Mouse (Mus musculus) embryo, embryonic 10.5 days (tissue): ENCODE results near the gene Tssk1.

Source experiments
- DNase-seq: peaks from one replicate; pipeline ENCODE4 v3.0.0-alpha.2; 2015; ENCODE audit warnings: low spot score

Gene Tssk1

DNA sequence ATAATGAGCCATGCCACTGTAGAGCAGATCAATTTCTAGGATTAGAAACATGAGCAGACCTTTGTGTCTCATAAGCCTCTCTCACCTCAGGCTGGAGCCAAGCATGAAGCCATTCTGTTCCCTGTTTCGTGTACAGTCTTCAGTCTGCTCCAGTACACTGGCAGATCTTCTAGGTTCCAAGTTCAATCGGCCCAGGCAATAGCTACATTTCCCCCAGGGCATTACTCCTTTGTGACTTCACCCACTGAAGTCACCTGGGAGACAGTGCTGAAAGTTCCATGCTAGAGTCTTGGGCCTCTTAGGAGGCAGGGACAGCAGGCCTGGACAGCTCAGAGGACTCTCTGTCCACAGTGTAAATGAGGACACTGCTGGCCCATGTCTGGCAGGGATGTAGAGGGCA, at the start of gene Tssk1:
Tssk1 (plus strand) TSS at position 301 of the 400 bp plus-strand sequence.
- DNase-seq = no peak

DNA sequence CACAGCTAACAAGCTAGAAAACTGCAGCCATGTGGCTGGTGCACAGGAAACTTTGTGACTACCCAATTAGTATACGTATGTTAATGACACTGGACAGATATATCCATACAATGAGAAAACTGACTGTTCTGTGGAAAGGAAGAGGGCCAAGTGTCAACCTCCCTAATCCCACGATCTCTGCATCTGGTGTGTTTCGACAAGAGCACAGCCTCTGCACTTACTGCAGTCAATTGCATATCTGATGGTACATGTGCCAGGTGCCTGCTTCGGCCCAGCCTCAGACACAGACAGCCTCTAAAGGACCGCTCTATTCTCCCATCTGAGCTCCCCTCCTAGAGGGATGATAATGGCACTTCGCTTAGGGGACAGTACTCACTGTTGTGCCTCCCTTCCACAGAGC, 45.6 kb upstream of the Tssk1 start:
- DNase-seq = no peak

DNA sequence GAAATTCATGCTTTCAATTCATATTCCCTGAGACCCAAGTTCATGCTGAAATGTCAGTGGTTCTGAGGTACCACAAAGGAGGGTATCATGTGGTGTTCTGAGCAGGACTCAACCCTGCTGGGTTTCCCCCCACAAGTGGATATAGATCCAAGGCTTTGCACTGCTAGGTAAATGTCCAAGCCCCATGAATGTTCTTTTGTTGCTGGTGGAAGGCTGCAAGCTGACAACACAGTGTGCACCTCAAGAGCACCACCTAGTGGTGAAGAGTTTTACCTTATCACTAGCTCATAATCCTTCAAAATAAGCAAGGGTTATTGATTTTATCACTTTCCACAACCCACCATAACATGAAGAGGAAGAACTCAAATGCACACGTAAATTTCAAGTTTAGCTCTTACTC, 45.1 kb upstream of the Tssk1 start:
- DNase-seq = peak; percentile 84

DNA sequence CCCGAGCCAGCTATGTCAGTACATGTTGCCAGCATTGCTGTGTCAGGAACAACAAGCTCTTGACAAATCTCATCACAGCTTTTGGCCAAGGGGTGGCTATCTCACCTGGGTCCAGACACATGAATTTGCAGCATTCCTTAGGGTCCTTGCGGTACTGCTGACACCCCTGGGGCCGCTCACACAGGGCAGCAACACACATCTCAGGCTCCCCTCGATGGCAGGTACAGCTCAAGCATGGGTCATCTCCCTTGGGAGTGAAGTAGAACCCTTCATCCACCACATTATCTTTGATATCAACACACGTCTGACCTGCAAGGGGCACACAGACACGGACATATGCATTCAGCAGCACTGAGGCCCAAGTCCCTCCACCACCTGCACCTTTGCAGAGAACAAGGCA, 44.5 kb upstream of the Tssk1 start:
- DNase-seq = no peak

DNA sequence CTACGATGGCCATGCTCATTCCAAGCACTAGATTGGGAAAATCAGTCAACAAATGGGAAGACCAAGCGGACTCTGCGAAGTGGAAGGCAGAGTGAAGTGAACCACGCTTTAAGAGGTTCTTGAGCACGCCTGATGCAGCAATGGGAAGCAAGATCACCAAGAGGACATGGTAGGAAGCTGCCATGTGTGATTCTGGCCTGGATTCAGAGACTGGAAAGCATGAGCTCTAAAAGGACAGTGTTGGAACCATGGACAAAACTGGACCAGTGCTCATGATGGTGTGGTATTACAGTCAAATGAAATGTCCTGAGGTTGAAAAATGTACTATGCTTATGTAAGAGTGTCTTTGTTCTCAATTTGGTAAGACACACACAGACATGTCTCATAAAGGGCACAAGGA, 42.7 kb upstream of the Tssk1 start:
- no peak for DNase-seq

DNA sequence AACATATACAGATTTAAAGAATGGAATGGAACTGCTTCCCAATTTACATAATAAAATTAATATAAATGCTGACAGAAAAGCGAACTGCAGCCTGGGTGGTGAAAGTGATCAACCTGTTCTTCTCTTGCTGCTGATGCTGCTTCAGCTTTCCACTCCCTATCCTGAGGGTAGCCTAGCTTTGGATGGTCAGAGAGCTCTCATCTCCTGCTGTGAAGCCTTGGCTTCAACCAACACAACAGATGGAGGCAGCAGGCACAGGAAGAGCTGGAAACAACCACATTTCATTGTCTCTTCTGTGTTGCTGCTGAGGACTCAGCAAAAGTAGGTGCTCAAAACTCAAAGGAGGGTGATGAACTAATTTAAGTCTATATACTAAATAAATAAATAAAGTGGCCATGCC, 42.2 kb upstream of the Tssk1 start:
- no peak for DNase-seq

DNA sequence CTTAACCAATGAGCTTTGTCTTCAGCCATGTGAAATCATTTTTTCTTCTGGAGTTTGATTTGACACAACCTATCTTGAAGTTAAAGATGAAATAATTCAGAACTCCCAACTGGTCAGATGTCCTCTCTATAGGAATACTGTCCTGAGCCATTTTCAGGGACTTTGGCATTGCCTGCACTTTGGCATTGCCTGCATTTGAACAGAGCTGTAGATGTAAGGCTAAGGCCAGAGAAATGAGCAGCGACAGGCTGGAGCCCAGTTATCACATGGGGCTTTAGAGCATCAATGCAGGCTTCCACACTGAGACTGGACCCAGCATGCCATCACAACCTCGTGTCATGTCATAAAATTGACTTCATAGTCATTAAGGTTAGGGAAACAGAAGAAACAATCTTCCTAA, 40.8 kb upstream of the Tssk1 start:
- no peak for DNase-seq

DNA sequence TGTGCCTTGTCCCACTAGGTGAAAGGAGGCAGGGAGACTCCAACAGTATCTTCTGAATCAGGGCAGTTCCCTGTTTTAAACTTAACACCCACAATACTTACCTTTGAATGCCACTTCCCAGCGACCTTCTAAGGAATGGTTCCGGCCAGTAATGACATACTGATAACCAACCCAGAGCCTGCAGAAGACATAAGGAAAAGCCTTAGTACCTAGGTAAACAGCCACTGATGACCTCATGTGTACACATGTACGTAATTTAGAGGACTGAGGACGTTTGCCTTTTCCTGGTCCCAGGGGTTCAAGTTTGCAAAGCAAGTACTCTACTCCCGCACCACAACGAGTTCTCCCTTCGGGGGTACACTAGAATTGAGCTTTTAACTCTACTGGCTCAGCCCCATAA, 36.9 kb upstream of the Tssk1 start:
- DNase-seq = no peak

DNA sequence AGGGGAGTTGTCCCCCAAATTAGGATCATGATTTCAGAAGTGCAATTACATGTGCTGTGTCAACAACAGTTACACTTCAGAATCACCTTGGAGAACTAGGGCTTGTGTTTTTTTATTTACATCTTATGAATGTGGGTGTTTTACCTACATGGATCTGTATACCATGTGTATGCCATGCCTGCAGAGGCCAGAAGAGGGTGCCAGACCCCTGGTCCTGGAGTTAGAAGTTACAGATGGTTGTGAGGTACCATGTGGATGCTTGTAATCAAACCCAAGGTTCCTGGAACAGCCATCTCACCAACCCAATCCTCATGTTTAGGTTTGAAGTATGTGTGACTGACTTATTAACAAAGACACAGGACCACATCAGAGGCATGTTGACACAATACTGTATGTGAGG, 35.4 kb upstream of the Tssk1 start:
- DNase-seq = peak; percentile 40

DNA sequence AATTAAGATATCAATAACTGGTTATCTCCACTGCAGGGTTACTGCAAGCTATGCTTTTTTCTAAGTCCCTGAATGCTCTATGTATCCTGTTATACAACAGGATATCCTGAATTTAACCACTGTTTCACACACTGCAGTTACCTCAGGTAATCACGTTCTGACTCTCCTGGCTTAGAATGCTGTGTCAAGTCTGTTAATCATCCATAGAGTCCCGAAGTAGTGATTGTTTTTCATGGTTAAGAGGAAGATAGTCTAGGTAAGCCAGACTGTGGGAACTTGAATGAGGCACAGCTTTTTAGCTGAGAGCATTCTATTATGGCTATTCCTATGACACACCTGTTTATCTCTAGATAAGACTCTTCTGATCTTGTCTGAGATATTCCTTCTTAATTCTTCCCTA, 28.7 kb upstream of the Tssk1 start:
- no peak for DNase-seq

DNA sequence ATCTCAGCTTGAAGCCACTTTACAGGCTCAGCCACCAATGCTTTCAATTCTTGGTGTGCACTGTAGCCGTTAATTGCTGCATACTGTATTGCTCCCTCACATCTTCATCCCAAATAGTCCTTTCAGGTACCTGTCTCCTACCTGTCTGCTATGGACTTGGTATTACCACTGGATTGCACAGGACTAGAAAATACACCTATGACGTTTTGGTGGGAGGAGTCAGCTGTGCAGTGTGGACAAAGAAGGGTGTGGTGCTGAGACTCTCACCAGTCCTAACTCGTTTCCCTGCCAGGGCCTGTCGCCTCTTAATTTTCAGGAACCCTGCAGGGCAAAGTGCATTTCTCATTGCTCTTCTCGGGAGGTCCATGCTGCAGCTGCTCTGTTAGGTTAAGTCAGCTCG, 28.3 kb upstream of the Tssk1 start:
- no peak for DNase-seq

DNA sequence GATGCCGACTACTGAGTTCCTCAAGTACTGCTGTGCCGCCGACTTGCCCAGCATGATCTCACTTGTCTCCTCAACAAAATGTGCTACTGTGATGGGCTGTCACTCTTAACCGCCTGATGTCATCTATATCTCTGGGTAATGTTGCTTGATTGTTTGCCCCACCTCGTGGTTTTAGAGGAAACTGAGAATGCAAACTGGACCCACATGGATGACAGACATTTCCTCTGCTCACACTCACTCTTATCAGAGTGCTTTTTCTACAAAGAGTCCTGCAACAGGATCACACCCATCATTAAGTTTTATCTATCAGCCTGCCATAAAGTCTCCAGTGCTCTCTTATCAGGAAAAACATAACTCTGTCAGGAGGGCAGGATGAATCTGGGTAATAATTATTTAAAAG, 22.8 kb upstream of the Tssk1 start:
- DNase-seq = no peak

DNA sequence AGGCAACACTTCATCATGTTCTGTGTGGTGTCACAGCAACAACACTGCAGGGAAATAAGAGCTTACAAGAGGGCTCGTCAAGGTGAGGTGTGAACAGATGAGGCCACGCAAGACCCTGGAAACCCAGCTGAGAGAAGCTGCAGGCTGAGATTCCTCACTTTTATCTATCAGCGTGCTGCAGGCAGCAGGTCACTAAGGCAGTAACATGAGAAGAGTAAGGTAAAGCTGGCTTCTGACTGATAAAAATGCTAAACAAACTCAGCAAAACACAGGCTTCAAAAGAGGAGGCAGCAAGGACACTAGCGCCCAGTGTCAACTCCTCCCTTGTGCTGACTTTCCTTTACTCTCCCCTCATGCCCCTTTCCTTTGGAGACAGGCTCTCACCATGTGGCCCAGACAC, 21.0 kb upstream of the Tssk1 start:
- DNase-seq = no peak

DNA sequence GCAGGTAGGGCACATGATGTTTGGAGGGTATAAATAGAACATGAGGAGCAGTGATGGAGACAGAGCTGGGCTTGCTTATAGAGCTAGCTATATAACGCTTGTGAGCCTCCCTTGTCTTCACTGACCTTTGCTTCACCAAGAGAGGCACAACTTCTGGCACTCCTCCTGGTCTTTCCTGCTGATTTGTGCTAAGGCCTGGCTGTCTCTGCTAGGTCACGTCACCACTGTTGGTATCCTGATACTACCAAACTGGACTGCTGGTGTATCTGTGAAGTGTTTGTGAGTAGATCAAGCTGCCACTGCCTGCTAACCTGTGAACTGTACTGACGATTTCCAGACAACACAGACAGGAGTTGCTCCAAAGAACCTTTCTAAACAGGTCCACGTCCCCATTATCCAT, 18.8 kb upstream of the Tssk1 start:
- no peak for DNase-seq

DNA sequence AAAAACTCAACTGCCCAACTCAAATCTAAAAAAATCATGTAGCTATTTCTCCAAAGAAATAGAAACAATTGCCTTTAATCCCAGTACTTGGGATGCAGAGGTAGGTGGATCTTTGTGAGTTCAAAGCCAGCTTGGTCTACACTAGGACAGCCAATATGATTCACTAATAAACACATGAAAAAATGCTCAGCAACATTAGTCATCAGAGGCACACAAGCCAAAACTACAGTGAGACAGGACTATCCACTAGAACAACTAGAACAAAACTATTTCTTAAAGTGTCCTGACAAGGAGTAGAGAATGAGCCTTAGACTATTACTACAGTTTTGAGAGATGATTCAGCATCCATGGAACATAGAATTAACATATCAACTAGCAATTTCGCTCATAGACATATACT, 17.9 kb upstream of the Tssk1 start:
- DNase-seq = no peak

DNA sequence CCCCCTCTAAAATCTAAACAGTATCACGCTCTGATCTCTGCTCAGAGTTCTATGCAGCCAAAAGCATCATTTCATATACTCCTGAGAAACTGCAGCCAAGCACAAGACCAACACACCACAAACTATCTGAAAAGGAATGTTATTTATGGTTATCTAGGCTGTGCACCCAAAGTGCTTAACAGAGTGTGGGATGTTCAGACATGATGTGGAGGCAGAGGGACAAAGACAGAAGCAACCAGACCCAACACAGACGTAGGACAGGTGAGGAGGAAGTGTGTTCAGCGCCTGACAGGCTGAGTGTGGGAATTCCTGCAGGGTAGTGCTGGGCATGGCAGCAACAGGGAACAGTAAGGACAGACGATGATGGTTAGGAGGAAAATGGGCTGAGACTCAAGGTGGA, 14.5 kb upstream of the Tssk1 start:
- DNase-seq = no peak

DNA sequence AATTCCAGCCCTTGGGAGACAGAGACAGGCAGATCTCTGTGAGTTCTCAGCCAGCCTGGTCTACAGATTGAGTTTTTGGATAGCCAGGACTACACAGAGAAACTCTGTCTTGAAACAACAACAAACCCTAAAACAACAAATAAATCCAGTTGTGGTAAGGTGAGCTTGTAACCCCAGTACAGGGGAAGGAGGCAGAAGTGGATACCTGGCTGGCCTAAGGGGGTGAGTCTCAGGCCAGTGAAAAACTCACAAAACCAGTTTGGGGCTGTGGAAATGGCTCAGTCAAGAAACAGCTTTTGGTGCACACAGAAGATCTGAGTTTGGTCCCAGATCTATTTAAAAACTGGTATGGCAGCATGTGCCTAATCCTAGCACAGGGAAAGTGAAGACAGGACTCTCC, 11.8 kb upstream of the Tssk1 start:
- no peak for DNase-seq

DNA sequence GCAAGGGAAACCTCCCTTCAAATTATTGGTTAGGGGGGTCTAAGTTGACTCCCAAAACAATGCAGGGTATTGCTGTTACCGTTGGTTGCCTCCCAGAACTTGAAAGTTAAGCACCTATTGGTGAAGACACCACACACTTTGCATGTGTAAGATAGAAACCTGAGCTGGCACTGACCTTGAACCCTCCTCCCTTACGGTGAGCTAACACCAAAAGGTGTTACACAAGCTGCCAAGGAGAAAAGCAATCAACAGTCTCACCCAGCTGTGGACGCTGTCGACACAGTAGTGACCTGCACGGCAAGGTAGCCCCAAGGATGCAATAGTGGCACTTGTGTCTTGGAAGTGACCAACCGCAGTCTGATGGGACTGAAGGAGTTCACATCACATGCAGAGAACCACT, 9.9 kb upstream of the Tssk1 start:
- DNase-seq = no peak

DNA sequence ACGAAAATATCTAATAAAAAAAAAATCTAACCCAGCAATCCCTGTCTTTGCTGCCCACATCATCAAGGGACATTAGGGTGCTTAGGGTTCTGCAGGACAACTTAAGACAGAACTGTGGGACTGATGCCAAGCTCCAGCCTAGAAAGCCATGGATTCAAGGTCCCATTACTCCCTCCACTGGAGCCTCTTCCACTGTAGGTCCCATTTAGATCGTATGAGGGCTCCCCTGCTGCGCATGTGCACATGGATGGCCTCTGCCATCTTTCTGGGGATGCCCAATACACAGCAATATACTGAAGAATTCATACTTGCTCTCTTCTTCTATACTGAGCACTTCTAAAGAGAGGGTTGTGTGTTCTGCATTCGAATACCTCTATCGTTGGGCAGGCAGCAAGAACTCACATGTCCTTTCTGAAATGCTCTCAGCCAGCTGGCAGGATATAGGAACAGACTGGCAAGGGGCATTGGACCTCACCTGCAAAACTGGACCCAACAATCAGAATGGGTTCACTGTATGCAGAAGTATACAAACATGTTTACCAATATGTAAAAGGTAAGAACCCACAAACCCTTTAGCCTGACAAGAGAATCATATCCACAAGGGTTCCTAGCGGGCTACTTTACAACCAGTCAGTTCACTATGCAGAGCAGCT, 4.2 kb upstream of the Tssk1 start:
- DNase-seq = no peak

DNA sequence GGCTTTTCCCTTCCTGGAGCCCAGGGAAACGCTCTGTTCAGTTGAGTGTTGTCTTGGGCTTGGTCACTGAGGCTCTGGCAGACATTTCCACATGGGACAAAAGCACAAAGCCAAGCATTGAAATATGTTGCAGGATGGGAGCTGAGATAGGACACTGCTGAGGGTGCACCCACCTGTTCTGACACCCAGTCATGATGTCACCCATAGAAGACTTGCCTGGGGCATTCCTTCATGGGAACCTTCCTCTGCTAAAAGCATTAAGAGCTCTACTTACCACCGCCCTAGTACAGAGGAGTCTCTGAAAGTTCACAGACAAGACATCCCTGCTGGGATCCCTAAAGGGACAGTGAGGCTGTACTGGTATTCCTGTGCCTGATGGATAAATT, 3.7 kb upstream of the Tssk1 start:
- no peak for DNase-seq

DNA sequence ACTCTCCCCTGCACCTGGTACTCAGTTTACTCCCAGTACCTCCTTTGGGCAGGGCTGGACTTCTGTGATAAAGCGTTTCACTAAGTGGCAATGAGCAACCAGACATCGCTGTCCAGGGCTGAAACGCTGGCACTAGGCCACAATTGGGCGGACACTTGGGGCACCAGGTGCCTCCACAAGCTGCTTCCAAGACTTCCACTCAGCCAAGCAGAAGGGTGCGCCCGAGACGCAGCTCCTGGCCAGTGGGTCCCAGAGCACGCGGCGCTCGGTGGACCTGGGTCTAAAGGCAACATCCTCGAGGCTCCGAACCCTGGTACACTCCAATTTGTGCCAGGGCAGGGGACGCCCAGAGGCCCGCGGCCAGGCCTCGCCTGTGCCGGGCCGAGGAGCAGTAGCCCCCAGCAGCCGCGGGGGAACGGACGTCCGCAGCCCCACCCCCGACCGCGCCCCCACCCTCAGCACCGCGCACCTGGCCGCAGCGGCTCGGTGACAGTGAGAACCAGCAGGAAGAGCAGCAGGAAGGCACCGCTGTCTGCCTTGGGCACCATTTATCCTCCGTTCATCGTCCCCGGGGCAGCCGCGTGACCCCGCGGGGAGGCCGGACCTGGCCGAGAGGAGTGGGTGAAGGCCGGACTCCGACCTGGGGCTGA, 3.0 kb upstream of the Tssk1 start:
- DNase-seq = peak; percentile 46

DNA sequence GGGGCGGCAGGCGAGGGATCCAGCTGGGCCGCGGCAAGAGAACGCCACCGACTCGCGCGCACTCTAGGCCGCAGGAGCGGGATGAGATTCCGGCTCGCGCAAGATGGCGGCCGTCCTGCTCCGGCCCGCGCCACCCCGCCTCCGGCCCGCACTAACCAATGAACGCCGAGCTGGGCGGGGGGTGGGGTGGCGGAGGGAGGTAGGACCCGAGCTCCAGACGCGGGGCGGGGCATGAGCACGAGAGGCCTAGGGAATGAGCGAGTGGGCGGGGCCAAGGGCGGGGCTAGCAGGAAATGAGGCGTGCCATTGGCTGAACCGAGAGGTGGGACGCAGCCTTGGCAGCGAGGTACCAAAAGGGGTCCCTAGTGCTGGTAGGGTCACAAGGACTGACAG, 2.5 kb upstream of the Tssk1 start, which contains the start of gene Gm20518:
Gm20518 (minus strand) TSS at position 105 of the 393 bp plus-strand sequence.
- peak; percentile 100 for DNase-seq

DNA sequence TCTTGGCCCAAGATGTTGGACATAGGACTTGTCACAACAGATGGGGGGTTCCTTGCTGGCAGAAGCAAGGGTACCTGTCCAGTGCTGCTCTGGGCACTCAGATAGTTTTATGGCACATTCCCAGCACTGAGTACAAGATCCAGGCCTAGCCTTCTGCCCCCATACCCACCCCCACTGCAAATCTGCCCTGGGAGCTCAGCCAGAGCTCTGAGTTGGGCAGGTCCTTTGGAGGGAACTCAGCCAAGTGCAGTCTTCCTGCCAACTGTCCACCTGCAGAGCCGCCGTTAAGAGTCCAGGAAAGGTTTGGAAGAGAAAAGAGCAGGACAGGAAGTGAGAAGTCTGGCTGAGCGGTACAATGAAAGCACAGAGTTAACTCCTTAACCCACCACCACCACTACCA, 1.4 kb upstream of the Tssk1 start:
- no peak for DNase-seq

DNA sequence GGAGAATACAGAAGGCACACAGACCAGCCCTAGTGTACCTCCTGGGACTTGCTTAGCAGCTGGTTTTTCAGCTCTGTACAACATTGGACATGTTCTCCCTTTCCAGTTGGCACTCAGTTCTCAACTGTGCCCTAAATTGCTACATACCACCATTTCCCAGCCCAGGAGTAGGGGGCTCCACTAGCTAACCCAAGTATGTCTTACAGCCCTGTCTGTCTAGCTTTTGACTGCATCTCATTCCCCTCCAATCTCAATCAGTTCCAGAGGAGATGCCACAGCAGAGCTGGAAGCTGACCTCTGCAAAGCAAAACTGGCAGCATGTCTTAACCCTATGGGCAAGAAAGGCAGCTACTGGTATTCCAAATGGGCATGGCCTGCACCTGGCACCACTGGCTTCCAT, 2.1 kb downstream of the Tssk1 start:
- DNase-seq = no peak
